Mouse (Mus musculus) layer of hippocampus, postnatal 25 days (tissue): ENCODE measurements at regions not wholly inside any gene's neighbourhood (a gene's known extent, or its start where the extent isn't known, plus 50 kb on each side); places are given as distances from the start of the nearest gene placed in this dataset.
"Not testable (repeated sequence)": the region's sequence is repeated elsewhere in the genome, so short reads cannot be mapped to it uniquely, and the experiment has no call there.

Source experiments
- DNase-seq, 2 experiments: peaks; one replicate each; pipeline ENCODE4 v3.0.0; 2022; ENCODE audit warnings: mixed read lengths in 2 of 2, low spot score in 1 of 2; ENCODE audit errors: extremely low spot score in 1 of 2

DNA sequence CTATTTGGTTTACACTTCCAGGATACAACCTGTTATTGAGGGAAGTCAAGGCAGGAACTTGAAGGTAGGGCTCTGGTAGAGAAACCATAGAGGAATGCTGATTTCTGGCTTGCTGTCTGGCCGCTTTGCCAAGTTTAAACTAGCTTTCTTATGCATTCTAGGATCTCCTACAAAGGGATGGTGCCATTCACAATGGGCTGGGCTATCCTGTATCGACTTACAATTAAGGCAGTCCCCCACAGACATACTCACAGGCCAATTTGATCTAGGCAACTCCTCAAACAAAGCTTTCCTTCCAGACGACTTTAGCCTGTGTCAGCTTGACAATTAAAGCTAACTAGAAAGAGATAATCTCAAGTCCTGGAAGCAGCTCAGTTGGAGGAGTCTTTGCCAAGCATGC is 83.1 kb downstream of the Phlda1 start:
- DNase-seq, result no peak

DNA sequence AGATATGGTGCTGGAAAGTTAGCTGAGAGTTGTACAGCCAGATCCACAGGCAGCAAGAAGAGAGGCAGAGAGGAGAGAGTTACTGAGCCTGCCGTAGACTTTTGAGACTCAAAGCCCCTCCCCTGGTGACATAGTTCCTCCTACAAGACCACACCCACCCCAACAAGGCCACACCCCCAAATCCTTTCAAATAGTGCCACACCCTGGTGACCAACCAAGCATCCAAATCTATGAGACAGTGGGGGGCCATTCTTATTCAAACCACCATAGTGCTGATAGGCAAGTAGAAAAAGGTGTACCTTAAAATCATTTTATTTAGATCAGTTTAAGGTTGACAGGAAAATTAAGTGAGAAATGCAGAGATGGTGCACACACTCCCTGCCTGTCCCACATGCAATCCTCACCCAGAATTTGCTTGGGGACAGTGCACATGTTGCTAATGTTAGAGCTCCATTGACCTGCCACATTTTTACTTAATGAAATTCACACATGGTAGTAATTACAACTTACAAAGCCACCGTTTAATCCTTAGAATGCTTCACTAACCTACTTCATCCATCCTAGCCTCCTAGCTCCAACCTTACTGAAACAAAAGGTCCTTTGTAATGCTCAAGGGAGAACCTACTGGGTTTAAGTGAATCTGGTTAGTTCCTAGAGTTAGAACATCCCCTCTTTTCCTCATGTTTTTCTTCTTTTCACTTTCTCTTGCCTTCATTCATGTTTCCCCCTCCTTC is 86.5 kb downstream of the Phlda1 start:
- DNase-seq, result no peak

DNA sequence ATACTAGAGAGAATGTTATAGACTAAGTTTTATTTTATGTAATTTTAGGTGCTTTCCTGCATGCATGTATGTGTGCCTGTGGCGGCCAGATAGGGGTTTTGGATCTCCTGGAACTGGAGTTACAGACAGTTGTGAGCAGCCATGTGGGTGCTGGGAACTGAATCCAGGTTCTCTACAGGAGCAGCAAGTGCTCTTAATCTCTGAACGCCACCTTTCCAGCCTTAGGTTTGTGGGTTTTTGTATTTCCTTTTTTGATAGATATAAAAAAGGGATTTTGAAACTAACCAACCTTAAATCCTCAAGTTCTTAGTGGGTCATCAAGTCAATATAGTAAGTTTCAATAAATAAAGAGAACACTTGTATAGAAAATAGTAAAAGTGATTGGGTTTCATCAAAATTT is 87.2 kb downstream of the Phlda1 start:
- DNase-seq, result no peak

DNA sequence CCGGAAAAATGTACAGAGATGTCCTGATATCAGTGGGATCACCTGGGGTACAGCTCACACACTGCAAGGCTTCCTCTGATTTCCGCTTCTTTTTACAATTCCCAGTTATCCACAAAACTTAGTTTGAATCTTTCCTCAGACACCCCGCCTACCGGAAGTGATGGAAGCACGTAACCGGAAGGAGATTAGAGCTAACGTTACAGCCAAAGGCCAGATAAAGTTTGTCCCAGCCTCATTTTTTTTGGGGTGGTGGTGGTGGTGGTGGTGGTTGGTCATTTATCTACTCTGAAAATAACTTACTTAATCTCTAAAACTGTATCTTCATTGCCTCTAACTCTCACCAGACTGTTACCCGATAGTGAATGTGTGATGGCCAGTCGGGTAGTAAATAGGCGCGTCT is 88.1 kb downstream of the Phlda1 start:
- no peak for DNase-seq

DNA sequence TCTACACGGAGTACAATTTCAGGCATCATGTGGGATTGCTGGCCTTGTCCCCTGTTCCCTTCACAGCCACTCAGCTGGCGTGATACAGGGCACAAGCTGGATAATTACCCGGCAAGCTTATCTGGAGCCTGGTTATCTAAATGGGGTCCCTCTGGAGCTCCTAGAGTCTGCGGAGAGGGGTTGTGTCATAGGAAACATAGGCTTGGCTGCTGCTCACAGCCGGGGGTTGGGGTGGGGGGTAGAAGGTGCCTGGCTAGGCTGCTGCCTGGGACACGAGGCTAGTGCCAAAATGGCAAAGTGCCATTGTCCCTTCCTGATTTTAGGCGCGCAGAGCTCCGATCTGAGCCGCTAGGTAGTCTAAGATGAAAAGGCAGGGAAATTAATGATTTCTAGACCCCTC is 88.6 kb downstream of the Phlda1 start:
- no peak for DNase-seq

DNA sequence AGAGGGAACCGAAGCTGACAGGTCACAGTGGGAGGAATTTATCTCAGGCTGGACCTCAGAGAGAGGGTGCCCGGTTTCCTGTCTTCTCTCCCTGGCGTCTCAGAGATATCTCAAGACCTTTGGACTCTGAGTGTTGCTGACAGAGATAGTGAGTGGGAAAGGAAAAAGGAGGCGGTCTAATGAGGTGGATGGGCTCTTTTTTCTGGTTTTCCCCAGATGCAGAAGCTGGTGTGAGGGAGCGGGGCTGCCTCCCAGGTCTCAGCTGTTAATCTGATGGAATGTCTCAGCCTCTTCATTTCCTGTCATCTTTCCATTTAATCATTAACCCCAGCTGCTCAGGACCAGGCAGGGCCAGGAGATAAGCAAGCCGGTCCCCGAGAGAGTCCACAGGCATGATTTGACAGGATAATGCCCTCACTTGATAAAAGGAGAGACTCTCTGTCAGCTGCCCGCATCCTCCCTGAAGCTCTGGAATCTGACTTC is 89.5 kb downstream of the Phlda1 start:
- no peak for DNase-seq

DNA sequence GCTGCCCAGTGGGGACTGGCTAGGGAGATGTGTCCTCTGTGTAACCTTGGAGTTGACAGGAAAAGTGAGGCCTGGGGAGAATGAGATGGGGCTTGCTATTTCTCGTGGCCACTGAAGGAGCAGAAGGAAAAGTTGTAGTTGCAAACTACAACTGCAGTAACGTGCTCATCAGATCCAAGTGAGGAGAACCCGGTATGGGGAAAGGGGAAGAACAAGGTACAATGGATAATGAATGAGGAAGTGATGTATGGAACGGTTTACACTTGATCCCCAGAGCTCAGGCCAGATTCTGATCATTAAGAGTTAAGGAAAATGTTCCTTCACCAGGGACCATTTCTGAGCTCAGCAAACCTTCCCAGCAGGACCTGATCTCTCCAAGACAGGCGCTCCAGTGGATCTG is 92.6 kb downstream of the Phlda1 start:
- DNase-seq, result no peak

DNA sequence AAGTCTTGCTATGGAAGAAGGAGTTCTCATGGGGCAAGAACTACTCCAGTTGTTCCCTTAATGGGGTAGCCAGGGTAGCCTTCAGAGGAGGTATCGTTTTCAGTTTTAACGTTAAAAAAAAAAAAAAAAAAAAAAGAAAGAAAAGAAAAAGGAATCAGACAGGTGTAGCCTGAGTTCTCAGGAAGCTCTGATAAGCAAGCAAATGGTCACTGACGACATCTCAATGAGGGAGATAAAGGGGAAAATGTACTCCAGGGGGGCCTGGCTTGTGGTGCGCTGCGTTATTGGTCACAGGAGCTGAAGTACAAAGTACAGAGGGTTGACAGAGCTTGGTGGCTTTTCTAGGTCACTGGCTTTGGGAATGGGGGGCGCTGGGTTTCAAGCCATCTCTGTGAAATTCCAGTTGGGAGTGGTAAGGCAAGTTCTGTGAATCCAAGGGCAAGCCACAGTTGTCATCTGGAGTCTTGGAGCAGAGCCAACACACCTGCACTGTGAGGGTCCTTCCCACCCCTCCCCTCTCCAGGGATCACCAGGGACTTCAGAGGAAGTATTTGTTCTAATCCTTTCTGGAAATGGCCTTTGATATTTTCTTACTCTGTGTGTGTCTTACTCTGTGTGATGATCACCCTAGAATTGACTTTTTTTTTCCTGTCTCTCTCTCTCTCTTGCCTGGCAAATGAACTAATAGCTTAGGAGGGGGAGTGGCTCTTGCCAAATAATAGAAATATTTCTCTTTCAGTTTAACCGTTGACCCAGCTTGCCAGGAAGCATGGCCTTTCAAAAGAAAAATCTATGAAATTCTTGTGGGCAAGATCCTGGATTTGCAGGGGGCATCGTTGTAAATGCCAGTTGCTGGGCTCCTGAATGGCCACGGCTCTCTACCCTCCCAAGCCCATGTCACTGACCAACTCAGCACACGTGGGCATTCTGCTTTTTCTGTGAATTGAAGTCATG is 93.5 kb downstream of the Phlda1 start:
- DNase-seq, result no peak

DNA sequence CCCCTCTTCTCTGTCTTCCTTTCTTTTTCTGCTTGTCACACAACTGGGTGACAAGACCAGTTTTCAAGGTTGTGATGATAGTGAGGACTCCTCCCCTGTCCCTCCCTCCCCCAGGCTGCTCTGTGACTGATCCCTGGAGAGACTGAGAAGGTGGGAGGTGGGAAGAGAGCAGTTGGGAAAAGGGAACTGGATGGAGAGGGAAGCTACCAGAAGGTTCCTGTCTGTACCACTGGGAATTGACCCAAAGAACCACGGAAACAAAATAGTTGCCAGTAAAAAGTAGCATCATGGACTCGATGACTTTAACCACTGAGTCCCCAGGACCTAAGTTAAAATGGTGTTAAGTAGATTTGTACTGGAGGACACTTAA is 94.2 kb downstream of the Phlda1 start:
- no peak for DNase-seq

DNA sequence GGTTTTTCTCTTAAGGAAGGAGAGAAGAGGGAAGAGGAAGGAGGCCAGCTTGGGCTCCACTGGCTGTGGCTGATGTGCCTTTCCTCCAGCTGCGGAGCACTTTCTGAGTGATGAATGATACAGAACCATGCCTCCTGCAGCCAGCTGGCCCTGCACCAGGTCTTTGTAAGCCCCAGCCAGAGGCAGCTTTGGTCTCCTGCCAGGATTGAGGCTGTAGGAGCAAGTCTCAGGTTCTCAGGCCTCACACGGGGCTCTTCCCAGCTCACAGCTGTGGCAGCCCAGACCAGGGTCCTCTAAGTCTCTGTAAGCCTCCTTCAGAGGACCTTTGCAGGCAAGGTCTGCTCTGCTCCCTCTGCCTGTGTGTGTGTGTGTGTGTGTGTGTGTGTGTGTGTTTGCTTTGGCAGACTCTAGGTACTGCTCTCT is 94.6 kb downstream of the Phlda1 start:
- DNase-seq, result peak in 1 of 2 experiments; percentile 24

DNA sequence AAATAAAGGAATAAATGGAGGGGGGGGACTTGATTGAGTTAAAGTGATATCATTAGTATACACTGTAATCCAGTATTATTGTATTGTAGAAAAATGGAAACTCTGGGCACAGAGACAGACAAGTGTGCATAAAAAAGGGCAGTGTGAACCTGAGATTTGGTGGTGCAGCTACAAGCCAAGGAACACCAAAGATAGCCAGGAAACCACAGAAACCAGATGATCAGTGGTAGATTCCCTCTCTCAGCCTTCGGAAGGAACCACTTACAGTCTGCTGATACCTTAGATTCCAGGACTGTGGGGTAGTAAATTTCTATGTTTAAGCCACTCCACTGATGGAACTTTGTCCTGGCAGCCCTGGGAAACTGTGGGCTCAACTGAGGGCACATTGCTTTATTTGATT is 97.1 kb downstream of the Phlda1 start:
- no peak for DNase-seq

DNA sequence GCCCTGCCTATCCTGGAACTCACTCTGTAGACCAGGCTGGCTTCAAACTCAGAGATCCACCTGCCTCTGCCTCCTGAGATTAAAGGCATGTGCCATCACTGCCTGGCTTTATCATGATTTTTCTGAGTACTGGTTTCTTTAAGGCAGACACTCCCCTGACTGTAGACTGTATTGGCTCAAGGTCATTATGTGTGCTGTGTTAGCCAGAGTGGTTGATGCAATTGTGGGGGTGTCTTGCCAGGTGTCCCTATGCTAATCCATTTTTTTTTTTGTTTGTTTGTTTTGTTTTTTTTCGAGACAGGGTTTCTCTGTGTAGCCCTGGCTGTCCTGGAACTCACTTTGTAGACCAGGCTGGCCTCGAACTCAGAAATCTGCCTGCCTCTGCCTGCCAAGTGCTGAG is 101.3 kb downstream of the Phlda1 start:
- DNase-seq, result not testable (repeated sequence)

DNA sequence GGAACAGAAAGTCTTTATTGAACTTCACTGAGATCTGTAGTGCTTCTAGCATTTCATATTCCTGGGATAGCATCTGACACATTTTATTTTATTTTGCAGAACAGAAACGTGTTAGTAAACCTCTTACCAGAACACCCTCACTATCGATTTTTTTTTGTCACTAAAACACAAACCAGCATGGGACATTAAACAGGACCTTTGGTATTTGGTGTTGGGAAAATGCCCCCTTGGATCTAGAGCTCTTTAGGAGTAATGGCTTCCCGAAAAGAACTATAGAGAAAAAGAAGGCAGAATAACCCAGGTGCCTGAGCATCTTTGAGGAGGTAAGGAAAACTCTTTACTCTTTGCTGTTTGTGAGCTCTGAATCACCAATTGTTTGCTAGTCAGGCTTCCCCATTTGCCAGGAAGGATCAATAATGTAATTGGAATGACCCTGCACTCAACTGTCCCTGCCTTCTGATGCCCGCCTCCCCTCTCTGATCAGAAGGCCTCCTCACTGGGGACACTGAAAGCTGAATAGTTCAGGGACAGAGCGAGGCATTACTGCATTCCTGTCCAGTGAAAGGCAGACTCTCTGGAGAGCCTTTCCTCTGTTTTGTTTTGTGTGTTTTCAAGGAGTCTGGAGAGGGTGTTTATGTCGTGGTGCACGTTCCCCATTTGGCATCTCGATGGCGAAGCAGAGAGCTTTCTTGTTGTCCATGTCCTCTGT is 102.5 kb downstream of the Phlda1 start:
- no peak for DNase-seq

DNA sequence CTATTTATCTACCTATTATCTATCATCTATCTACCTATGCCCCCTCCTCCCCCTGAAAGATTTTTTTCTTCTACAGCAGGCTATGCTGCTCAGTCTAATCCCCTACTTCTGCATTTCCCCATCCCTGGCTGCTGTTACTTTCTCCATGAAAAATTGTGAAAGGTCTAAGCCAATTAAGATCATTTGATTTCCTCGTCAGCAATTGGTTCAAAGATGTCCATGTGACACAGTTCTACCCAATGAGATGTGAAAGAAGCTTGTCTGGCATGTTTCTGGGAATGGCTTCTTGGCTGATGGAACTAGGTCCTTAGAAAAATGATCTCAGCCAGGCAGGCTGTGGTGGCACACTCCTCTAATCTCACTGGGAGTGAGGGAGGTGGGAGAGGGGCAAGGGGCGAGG is 103.8 kb downstream of the Phlda1 start:
- DNase-seq, result no peak

DNA sequence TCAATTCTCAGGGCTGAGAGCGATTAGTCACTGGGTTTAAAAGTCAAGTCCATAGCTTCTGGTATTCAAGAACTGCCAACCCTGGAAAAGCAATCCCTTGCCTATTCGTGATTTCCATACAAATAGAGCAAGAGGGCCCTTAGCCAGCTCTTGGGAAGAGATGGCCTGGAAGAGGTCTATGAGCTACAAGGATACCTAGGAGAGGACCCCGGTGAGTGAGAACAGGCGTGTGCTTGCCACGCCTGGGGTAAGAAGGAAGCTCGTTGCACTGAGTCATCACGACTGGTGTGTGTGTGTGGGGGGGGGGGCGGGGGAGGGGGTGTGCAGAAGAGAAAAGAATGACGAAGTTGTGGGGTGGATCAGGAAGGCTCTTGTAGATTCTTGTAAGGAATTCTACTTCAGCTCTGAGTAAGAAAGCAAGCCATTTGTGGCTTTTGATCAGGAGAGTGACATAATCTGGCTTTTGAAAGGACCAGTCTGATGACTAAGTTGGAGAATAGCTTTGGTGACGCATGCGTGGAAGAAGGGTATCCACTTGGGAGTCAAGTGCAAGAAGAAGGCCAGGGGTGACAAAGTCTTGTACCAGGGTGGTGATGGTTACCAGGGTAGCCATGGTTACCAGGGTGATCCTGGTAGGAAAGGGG is 113.7 kb downstream of the Phlda1 start:
- no peak for DNase-seq

DNA sequence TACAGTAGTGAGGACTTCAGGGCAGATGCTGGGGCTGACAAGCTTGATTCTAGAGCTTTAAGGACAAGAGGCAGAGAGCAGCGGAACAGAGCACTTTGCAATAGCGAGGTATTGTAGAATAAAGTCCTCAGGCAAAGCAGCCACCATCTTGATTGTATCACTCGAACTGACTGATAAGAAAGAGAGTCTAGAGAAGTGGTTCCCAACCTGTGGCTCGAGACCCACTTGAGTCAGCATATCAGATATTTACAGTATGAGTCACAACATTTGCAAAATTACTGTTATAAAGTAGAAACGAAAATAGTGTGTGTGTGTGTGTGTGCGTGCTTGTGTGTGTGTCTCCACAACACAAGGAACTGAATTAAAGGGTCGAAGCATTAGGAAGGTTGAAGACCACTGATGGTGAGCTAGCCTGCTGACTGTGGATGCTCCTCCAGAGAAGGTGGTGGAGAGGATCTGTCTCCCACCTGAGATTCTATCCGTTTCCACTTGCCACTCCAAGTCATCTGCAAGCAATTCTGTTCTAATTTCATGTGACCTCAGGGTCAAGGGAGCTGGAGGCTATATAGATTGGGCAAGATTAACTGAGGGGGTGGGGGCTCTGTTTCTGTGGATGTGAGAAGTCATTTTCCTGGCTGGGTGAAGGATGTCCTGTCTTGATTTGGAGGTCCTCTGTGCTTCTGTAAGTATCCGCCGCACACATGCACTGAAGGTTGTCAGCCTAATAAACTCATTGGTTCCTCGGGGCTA is 115.0 kb downstream of the Phlda1 start:
- DNase-seq, result no peak

DNA sequence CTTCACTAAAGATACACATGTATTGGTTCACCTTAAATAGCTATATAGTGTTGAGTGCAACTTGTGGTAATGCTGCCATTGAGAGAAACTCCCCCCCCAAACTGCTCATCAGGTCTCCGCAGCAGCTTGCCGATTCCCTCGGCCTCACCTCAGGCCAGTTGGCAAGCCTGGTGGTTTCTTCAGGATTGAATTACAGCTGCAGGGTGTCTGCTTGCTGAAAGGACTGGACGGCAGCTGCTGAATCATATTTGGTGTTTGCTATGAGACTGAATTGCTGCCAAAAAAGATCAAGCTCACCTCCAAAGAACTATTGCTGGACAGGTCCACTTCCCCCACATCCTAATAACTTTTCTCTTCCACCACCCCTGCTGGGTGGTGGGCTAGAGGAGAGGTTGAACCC is 116.7 kb downstream of the Phlda1 start:
- DNase-seq, result no peak

DNA sequence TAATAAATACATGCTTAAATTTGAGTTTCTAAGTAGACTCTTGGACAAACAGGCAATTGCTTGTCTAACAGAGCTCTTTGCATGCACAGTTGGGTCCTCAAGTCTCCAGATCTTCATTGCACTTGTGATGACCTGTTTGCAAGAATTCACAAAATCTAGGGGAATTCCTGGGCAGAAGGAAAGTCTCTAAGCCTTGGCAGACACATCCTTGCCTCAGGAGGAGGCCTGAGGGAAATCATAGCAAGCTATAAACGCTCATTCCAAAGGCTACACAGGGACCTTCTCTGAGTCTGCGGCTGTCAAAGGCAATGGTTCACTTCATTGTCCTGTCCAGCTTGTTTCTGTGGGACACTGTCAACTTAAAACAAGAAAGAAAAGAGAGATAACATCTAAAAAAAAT is 117.9 kb downstream of the Phlda1 start:
- no peak for DNase-seq

DNA sequence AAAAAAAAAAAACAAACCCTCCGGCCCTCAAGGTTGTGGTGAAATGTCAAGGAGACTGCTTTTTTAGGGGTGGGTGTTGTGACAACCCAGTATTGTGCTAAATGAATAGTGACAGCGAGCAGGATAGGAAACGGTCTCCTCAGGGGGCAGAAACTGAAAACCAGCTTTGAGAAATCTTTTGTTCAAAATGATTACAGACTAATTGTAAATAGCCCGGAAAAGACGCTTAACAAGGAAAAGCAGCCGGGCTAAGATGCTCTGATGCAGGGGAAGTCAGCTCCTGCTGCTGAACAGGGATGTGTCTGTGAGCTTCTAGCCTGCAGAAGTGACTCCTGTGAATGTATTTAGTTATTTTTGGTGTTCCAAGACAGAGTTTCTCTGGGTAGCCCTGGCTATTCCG is 118.5 kb downstream of the Phlda1 start:
- no peak for DNase-seq

DNA sequence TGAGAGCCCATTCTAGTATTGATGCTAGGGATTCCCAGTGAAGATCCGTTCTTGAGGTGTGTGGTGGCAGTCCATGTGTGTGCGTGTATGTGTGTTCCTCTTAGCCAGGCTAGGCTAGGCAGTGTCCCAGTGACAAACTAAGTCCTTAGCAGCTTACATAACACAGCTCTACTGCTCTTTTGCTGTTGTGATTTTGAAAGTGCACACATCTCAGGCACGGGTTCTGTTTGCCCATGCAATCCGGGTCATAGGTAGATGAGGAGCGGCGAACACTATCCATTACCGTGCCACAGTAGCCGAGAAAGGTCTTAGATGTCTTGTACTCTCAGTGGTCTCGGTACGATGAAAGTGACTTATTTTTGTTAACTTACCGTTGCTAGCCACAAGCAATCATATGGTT is 119.5 kb downstream of the Phlda1 start:
- DNase-seq, result no peak
